Mouse (Mus musculus) bone marrow, adult 2 months (tissue): ENCODE measurements around the gene Fnip2.

ENCODE experiments used
- CTCF ChIP-seq: fragments of 200-500 bp; IDR thresholded peaks from 2 replicates; pipeline ENCODE4 v1.5.1; 2011; ENCODE audit warnings: low read length, control low read depth; ENCODE audit not compliant: control insufficient read depth, insufficient read depth
- POLR2A ChIP-seq: fragments of 200-500 bp; IDR thresholded peaks from 2 replicates; pipeline ENCODE4 v1.6.1; 2011; ENCODE audit warnings: low read depth, mild to moderate bottlenecking, control low read depth, low read length, borderline replicate concordance; ENCODE audit not compliant: control insufficient read depth

GRCm38 (mm10) chr3:79517884-79518591 is 49.6 kb downstream of the Fnip2 start:
- TF ChIP-seq CTCF, result no peak
- TF ChIP-seq POLR2A, result no peak
